Mouse (Mus musculus) bone marrow, adult 2 months (tissue): ENCODE results near the gene Pwp2.

Experiments used
- CTCF ChIP-seq: fragments of 200-500 bp; IDR thresholded peaks from 2 replicates; pipeline ENCODE4 v1.5.1; 2011; ENCODE audit warnings: low read length, control low read depth; ENCODE audit not compliant: control insufficient read depth, insufficient read depth
- POLR2A ChIP-seq: fragments of 200-500 bp; IDR thresholded peaks from 2 replicates; pipeline ENCODE4 v1.6.1; 2011; ENCODE audit warnings: low read depth, mild to moderate bottlenecking, control low read depth, low read length, borderline replicate concordance; ENCODE audit not compliant: control insufficient read depth

GRCm38 (mm10) chr10:78128647-78129046, 56.3 kb downstream of the Pwp2 start:
- TF ChIP-seq CTCF, result no peak
- TF ChIP-seq POLR2A, result no peak
